Mouse (Mus musculus): Measurements from ENCODE around the gene Clcn2.

Clcn2 gene

GRCm38 (mm10) chr16:20717181-20717977, at the start of gene Clcn2, which contains the start of gene Polr2h:
TSS of gene Clcn2 (minus strand) at chr16:20717746.
TSS of gene Polr2h (plus strand) at chr16:20717665.
- DNase-seq: peak; percentile 98

- no peak for DNase-seq
These were observed 47.7 kb upstream of the Clcn2 start for GRCm38 (mm10) chr16:20765244-20765643.

- peak; percentile 16 for DNase-seq
These were observed 44.1 kb upstream of the Clcn2 start for GRCm38 (mm10) chr16:20761681-20762080.

GRCm38 (mm10) chr16:20757385-20757784, 39.8 kb upstream of the Clcn2 start:
- DNase-seq: no peak

GRCm38 (mm10) chr16:20756052-20756451, 38.5 kb upstream of the Clcn2 start:
- DNase-seq: no peak

GRCm38 (mm10) chr16:20750518-20750917, 33.0 kb upstream of the Clcn2 start:
- DNase-seq: no peak

- DNase-seq: peak; percentile 87
These were observed 29.1 kb upstream of the Clcn2 start for GRCm38 (mm10) chr16:20746641-20747040.

- no peak for DNase-seq
These were observed 22.3 kb upstream of the Clcn2 start for GRCm38 (mm10) chr16:20739845-20740244.

- no peak for DNase-seq
These were observed 19.3 kb upstream of the Clcn2 start for GRCm38 (mm10) chr16:20736823-20737222.

GRCm38 (mm10) chr16:20736168-20736567, 18.6 kb upstream of the Clcn2 start:
- DNase-seq: no peak

GRCm38 (mm10) chr16:20735651-20736050, 18.1 kb upstream of the Clcn2 start:
- no peak for DNase-seq

- DNase-seq: no peak
These were observed 16.5 kb upstream of the Clcn2 start, which contains the start of gene Thpo for GRCm38 (mm10) chr16:20733731-20734730. TSS of gene Thpo (minus strand) at chr16:20734511.

- DNase-seq: no peak
These were observed 15.6 kb upstream of the Clcn2 start, which contains the start of gene Chrd for GRCm38 (mm10) chr16:20732925-20733730. TSS of gene Chrd (plus strand) at chr16:20733127.

- no peak for DNase-seq
These were observed 14.8 kb upstream of the Clcn2 start for GRCm38 (mm10) chr16:20732251-20732924.

- peak; percentile 74 for DNase-seq
These were observed 14.1 kb upstream of the Clcn2 start for GRCm38 (mm10) chr16:20731688-20732087.

GRCm38 (mm10) chr16:20730293-20730711, 12.8 kb upstream of the Clcn2 start:
- no peak for DNase-seq

- no peak for DNase-seq
These were observed 8.8 kb upstream of the Clcn2 start for GRCm38 (mm10) chr16:20726384-20726783.

GRCm38 (mm10) chr16:20725750-20726149, 8.2 kb upstream of the Clcn2 start:
- DNase-seq: no peak

GRCm38 (mm10) chr16:20725321-20725720, 7.8 kb upstream of the Clcn2 start:
- no peak for DNase-seq

- DNase-seq: no peak
These were observed 6.8 kb upstream of the Clcn2 start for GRCm38 (mm10) chr16:20724338-20724748.

GRCm38 (mm10) chr16:20723247-20723646, 5.7 kb upstream of the Clcn2 start:
- DNase-seq: no peak

- no peak for DNase-seq
These were observed 5.2 kb upstream of the Clcn2 start for GRCm38 (mm10) chr16:20722736-20723135.

All from layer of hippocampus, adult 9-11 months (tissue).